In genomic region chr7:98359951-98360620, GRCm38 (mm10) we compare ENCODE assay signal across 7 mouse cellular contexts. TPM values are rescaled to one million over a fixed set of nuclear protein-coding genes. Genes with fewer than 3 reads are reported as not detected.
DNase-seq lines count a peak whose midpoint lies in the region; ATAC-seq and TF ChIP-seq lines count a peak whose summit lies in the region.

No protein-coding gene starts in this region.

- H3K27ac ChIP-seq in ES-Bruce4 (ENCODE audit: insufficient read depth, low read length) = peak overlapping the region; percentile 20
- peak overlapping the region; percentile 68 for H3K27ac ChIP-seq in heart, postnatal 0 days (ENCODE audit: low read depth)
- peak overlapping the region; percentile 74 for H3K27ac ChIP-seq in midbrain, embryonic 11.5 days (ENCODE audit: low read depth, low read length)

- H3K4me3 ChIP-seq in ES-Bruce4 (ENCODE audit: low read depth, low read length) = peak overlapping the region; percentile 86
- peak overlapping the region; percentile 73 for H3K4me3 ChIP-seq in heart, postnatal 0 days (ENCODE audit: low read depth, low read length)
- peak overlapping the region; percentile 80 for H3K4me3 ChIP-seq in midbrain, embryonic 11.5 days (ENCODE audit: low read depth, low read length)

- WGBS in heart, postnatal 0 days = 2% methylated on average over 33 of the region's 33 CpGs
- under 1% methylated on average over 33 of the region's 33 CpGs for WGBS in midbrain, embryonic 11.5 days

- TF ChIP-seq CTCF in ES-Bruce4 (IDR thresholded peaks at IDR 0.05; ENCODE audit: low read depth, low read length) = no peak
- TF ChIP-seq CTCF in heart, postnatal 0 days (IDR thresholded peaks at IDR 0.05; ENCODE audit: low read depth) = no peak

- H3K4me2 ChIP-seq in heart, postnatal 0 days (ENCODE audit: low read depth, low read length) = peak overlapping the region; percentile 96
- peak overlapping the region; percentile 80 for H3K4me2 ChIP-seq in midbrain, embryonic 11.5 days

- H3K4me1 ChIP-seq in ES-Bruce4 (ENCODE audit: control insufficient read depth, insufficient read depth, low read length) = no peaks in the 10 kb centered on the region
- H3K4me1 ChIP-seq in heart, postnatal 0 days (ENCODE audit: control insufficient read depth, insufficient read depth) = 0 out of 2 replicates have a peak, but pooled peaks cover 10% of the 10 kb centered on the region
- H3K4me1 ChIP-seq in midbrain, embryonic 11.5 days (ENCODE audit: control insufficient read depth, insufficient read depth, low read length) = peaks cover 27% of the 10 kb centered on the region

- 0 out of 2 replicates have a peak, but pooled peaks cover 3% of the 10 kb centered on the region for H3K9me3 ChIP-seq in ES-Bruce4 (replicated peaks; ENCODE audit: control insufficient read depth, insufficient read depth, low read length, poor library complexity, severe bottlenecking)
- H3K9me3 ChIP-seq in heart, postnatal 0 days (replicated peaks; ENCODE audit: control insufficient read depth, low read length) = 0 out of 2 replicates have a peak, but pooled peaks cover 7% of the 10 kb centered on the region
- H3K9me3 ChIP-seq in midbrain, embryonic 11.5 days (ENCODE audit: control insufficient read depth, low read length) = no peaks in the 10 kb centered on the region

- no peaks in the 10 kb centered on the region for H3K36me3 ChIP-seq in ES-Bruce4 (ENCODE audit: control insufficient read depth, insufficient read depth, low read length, poor library complexity, severe bottlenecking)
- H3K36me3 ChIP-seq in heart, postnatal 0 days (replicated peaks; ENCODE audit: control insufficient read depth, insufficient read depth, low read length) = no peaks in the 10 kb centered on the region
- no peaks in the 10 kb centered on the region for H3K36me3 ChIP-seq in midbrain, embryonic 11.5 days (ENCODE audit: control insufficient read depth, insufficient read depth, low read length)

- no peak for TF ChIP-seq EP300 in ES-Bruce4 (IDR thresholded peaks at IDR 0.05; ENCODE audit: insufficient read depth, low read depth, low read length)
- TF ChIP-seq EP300 in heart, postnatal 0 days (IDR thresholded peaks at IDR 0.05; ENCODE audit: low read depth) = no peak

- H3K9ac ChIP-seq in ES-Bruce4 (ENCODE audit: low read depth, poor library complexity, severe bottlenecking) = peak overlapping the region; percentile 74
- peak overlapping the region; percentile 62 for H3K9ac ChIP-seq in heart, postnatal 0 days (replicated peaks; ENCODE audit: low read depth, low read length)
- peak overlapping the region; percentile 89 for H3K9ac ChIP-seq in midbrain, embryonic 11.5 days (ENCODE audit: low read length)

- ATAC-seq in heart, postnatal 0 days (ENCODE audit: insufficient read depth, low read depth) = peak; percentile 48
- ATAC-seq in midbrain, embryonic 11.5 days (ENCODE audit: low FRiP score) = peak; percentile 80

- no peaks in the 10 kb centered on the region for H3K27me3 ChIP-seq in ES-Bruce4 (ENCODE audit: control insufficient read depth, insufficient read depth, low read length, poor library complexity, severe bottlenecking)
- no peaks in the 10 kb centered on the region for H3K27me3 ChIP-seq in heart, postnatal 0 days (ENCODE audit: control insufficient read depth, insufficient read depth, low read length)
- no peaks in the 10 kb centered on the region for H3K27me3 ChIP-seq in midbrain, embryonic 11.5 days (ENCODE audit: control insufficient read depth, insufficient read depth, low read length)

- peak; percentile 25 for DNase-seq in adrenal gland, adult 8-10 months
- peak; percentile 69 for DNase-seq in fat pad, adult 2 months (ENCODE audit: extremely low read depth, low read depth, low spot score)
- DNase-seq in heart, postnatal 0 days (ENCODE audit: low spot score) = peak; percentile 46
- DNase-seq in kidney, postnatal 25 days = peak; percentile 64 to 84
- peak; percentile 98 for DNase-seq in midbrain, embryonic 11.5 days (ENCODE audit: low spot score, missing footprints)
- DNase-seq in urinary bladder, postnatal 36 days (ENCODE audit: low spot score in 2 of 2) = peak; percentile 71 to 72

- TF ChIP-seq POLR2A in ES-Bruce4 (IDR thresholded peaks at IDR 0.05; ENCODE audit: insufficient read depth, low read length) = no peak

RNA-seq across cellular contexts. Expression of gene Tsku, which starts 1.0 kb away (rescaled TPM):
- 17.5 TPM in 2 replicates for polyA plus RNA-seq in ES-Bruce4 (2011; ENCODE audit: insufficient read depth, insufficient read length, low read depth, missing spikeins)
- total RNA-seq in adrenal gland, adult 8-10 months (2022) = 10 to 100 TPM; 18.2 to 42.9 (median 31.6) TPM
- 4.0 and 7.1 TPM in 2 replicates for total RNA-seq in heart, postnatal 0 days (2014; rRNA removed; ENCODE audit: low replicate concordance)
- 3.3 and 3.7 TPM in 2 replicates for polyA plus RNA-seq in heart, postnatal 0 days (2015; fragmentation: Nextera tagmentation; extraction: Ambion mirVana)
- polyA plus RNA-seq in midbrain, embryonic 11.5 days (2014; fragmentation: Nextera tagmentation; extraction: Ambion mirVana) = 7.3 and 7.7 TPM in 2 replicates

RNA-seq across cellular contexts. Expression of gene Acer3, which starts 39.1 kb away (rescaled TPM):
- polyA plus RNA-seq in ES-Bruce4 (2011; ENCODE audit: insufficient read depth, insufficient read length, low read depth, missing spikeins) = 18.4 and 19.2 TPM in 2 replicates
- 10 to 100 TPM; 15.1 to 32.7 (median 18.5) TPM for total RNA-seq in adrenal gland, adult 8-10 months (2022)
- total RNA-seq in heart, postnatal 0 days (2014; rRNA removed; ENCODE audit: low replicate concordance) = 5.6 and 11.1 TPM in 2 replicates
- 16.4 and 21.4 TPM in 2 replicates for polyA plus RNA-seq in heart, postnatal 0 days (2015; fragmentation: Nextera tagmentation; extraction: Ambion mirVana)
- 15.8 and 16.6 TPM in 2 replicates for polyA plus RNA-seq in midbrain, embryonic 11.5 days (2014; fragmentation: Nextera tagmentation; extraction: Ambion mirVana)

Comparison
In these comparisons a context has a peak if more than half of its experiments do, and no peak if none do; other contexts are left out.
1. Peak in every context shown above with its lines: DNase-seq, ATAC-seq, H3K4me3 ChIP-seq and H3K27ac ChIP-seq.
2. H3K27ac ChIP-seq: peak in every context shown above with its lines; median percentile 74 in midbrain, embryonic 11.5 days; 68 in heart, postnatal 0 days; 20 in ES-Bruce4.
3. DNase-seq: peak in every context shown above with its lines; median percentile 98 in midbrain, embryonic 11.5 days; 74 in kidney, postnatal 25 days; 72 in urinary bladder, postnatal 36 days; 69 in fat pad, adult 2 months; 46 in heart, postnatal 0 days; 25 in adrenal gland, adult 8-10 months.